In the genomic region with DNA sequence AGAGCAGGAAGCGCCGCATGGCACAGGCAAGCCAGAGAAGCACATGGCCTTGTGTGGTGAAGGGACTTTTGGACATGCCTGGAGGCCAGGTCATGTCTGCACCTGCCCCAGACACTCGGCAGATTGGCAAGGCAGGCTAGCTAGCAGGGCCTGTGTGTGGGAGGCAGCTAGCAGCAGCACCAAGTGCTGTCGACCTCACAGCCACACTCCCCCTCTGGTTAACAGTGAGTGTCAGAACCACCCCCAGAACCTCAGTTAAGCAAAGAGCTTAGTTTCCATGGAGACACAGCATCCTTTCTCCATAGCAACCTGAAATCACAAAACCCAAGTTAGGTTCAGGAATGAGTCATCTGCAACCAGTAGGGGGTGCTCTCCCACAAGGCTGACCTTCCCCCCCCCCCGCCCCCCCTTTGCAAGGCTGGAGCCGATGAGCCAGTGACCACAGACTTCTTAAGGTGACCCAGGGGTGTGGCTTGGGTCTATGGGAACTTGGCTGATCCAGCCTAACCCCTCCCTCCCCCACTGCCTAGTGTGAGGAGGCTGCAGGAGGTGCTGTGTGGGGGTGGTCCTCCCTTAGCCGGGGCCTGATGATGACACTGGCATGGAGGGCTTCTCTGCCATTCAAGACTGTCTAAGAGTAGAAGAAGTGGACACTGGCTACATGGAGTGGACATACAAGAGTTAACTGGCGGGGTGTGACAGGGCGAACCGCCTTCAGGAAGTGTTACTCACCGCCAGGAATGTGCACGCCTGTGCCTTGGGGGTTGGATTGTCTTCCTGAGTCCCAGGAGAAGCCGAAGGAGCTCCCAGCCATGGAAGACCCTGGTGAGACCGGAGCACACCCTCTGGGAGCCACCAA, we compare ENCODE assay signal across 8 mouse cellular contexts. TPM values are rescaled to one million over a fixed set of nuclear protein-coding genes. Genes with fewer than 3 reads are reported as not detected.
A peak's percentile ranks its signal among the peaks of the same experiment; 100 is the strongest.
DNase-seq lines count a peak whose midpoint lies in the region; ATAC-seq and TF ChIP-seq lines count a peak whose summit lies in the region.
"Had no signal": no experiment of that assay in that cellular context is flagged by ENCODE, and none has a peak within 500 bp of the region (broad histone marks: within the 10 kb centered on the region; RNA-seq: fewer than 3 reads in every experiment).

A gene (plus strand): TSS at position 435 of the 859 bp plus-strand sequence.

- no peak within 1 kb of the TSS for H3K27ac ChIP-seq in forebrain, embryonic 14.5 days (ENCODE audit: low read depth, low read length)
- no peak within 1 kb of the TSS for H3K27ac ChIP-seq in hindbrain, embryonic 15.5 days (replicated peaks)
- peak within 1 kb of the TSS; percentile 65 for H3K27ac ChIP-seq in stomach, postnatal 0 days (replicated peaks)

- 17% methylated on average over 14 of the region's 14 CpGs for WGBS in forebrain, embryonic 14.5 days
- WGBS in hindbrain, embryonic 15.5 days, result 21% methylated on average over 14 of the region's 14 CpGs
- WGBS in stomach, postnatal 0 days, result 18% methylated on average over 14 of the region's 14 CpGs

- peak; percentile 56 for ATAC-seq in CD4-positive, CD25-positive, alpha-beta regulatory T cell, adult 4 months
- ATAC-seq in forebrain, embryonic 14.5 days, result peak; percentile 33; the same call in 1 of the 2 replicates
- peak; percentile 46; the same call in 1 of the 2 replicates for ATAC-seq in hindbrain, embryonic 15.5 days (ENCODE audit: low FRiP score, low read depth)
- ATAC-seq in stomach, postnatal 0 days (ENCODE audit: low FRiP score, low TSS enrichment), result peak; percentile 78

- peak within 1 kb of the TSS; percentile 8; the same call in 1 of the 2 replicates for H3K9ac ChIP-seq in forebrain, embryonic 14.5 days (ENCODE audit: low read length)
- H3K9ac ChIP-seq in hindbrain, embryonic 15.5 days, result no peak within 1 kb of the TSS
- H3K9ac ChIP-seq in stomach, postnatal 0 days (ENCODE audit: low read length), result peak within 1 kb of the TSS; percentile 49

- peak; percentile 88 for DNase-seq in ZHBTc4 (ENCODE audit: low read depth, low spot score)
- DNase-seq in forebrain, embryonic 14.5 days (ENCODE audit: low spot score), result peak; percentile 70
- DNase-seq in left cerebral cortex, adult 18-20 months (ENCODE audit: low spot score in 2 of 2), result peak; percentile 69 to 84
- DNase-seq in lung, postnatal 4 days, result peak; percentile 68 to 78
- peak; percentile 85 for DNase-seq in stomach, postnatal 0 days (ENCODE audit: low spot score)

- H3K4me1 ChIP-seq in forebrain, embryonic 14.5 days (ENCODE audit: control insufficient read depth, insufficient read depth, low read length), result no peaks in the 10 kb centered on the region
- peaks cover 8% of the 10 kb centered on the region for H3K4me1 ChIP-seq in hindbrain, embryonic 15.5 days (replicated peaks)
- H3K4me1 ChIP-seq in stomach, postnatal 0 days (replicated peaks; ENCODE audit: control insufficient read depth, insufficient read depth), result no peaks in the 10 kb centered on the region; the same call in 1 of the 2 replicates

- H3K27me3 ChIP-seq in forebrain, embryonic 14.5 days (replicated peaks; ENCODE audit: control insufficient read depth, insufficient read depth, low read length), result peaks cover 33% of the 10 kb centered on the region
- peaks cover 38% of the 10 kb centered on the region for H3K27me3 ChIP-seq in hindbrain, embryonic 15.5 days
- H3K27me3 ChIP-seq in stomach, postnatal 0 days (ENCODE audit: control insufficient read depth, insufficient read depth, low read length), result no peaks in the 10 kb centered on the region

- peaks cover 35% of the 10 kb centered on the region for H3K36me3 ChIP-seq in forebrain, embryonic 14.5 days (ENCODE audit: control insufficient read depth, insufficient read depth, low read length)
- peaks cover 27% of the 10 kb centered on the region for H3K36me3 ChIP-seq in hindbrain, embryonic 15.5 days
- peaks cover 6% of the 10 kb centered on the region for H3K36me3 ChIP-seq in stomach, postnatal 0 days (ENCODE audit: control insufficient read depth, insufficient read depth, low read length)

- no peak within 1 kb of the TSS for H3K4me2 ChIP-seq in forebrain, embryonic 14.5 days (ENCODE audit: low read length)
- H3K4me2 ChIP-seq in hindbrain, embryonic 15.5 days, result peak within 1 kb of the TSS; percentile 16
- peak within 1 kb of the TSS; percentile 63 for H3K4me2 ChIP-seq in stomach, postnatal 0 days (replicated peaks; ENCODE audit: low read depth)

- H3K4me3 ChIP-seq in forebrain, embryonic 14.5 days (ENCODE audit: low read depth, low read length), result no peak within 1 kb of the TSS
- H3K4me3 ChIP-seq in hindbrain, embryonic 15.5 days, result 0 out of 2 replicates have a peak within 1 kb of the TSS, but pooled peaks have one; percentile 3
- H3K4me3 ChIP-seq in stomach, postnatal 0 days (ENCODE audit: low read depth, low read length), result peak within 1 kb of the TSS; percentile 35

- no peaks in the 10 kb centered on the region for H3K9me3 ChIP-seq in forebrain, embryonic 14.5 days (replicated peaks; ENCODE audit: control insufficient read depth, low read length)
- H3K9me3 ChIP-seq in hindbrain, embryonic 15.5 days, result no peaks in the 10 kb centered on the region
- no peaks in the 10 kb centered on the region for H3K9me3 ChIP-seq in stomach, postnatal 0 days (ENCODE audit: control insufficient read depth, low read length)

- no peak for TF ChIP-seq EP300 in stomach, postnatal 0 days (optimal IDR thresholded peaks at IDR 0.05)

- TF ChIP-seq CTCF in stomach, postnatal 0 days (IDR thresholded peaks at IDR 0.05; ENCODE audit: low read depth), result peak; percentile 74

RNA-seq across cellular contexts. Expression of the gene that starts here (rescaled TPM):
- polyA plus RNA-seq in CD4-positive, CD25-positive, alpha-beta regulatory T cell, adult 4 months (2017; shearing (Covaris generic)), result under 1 TPM; 0.14 to 0.17 TPM
- 1.3 and 1.4 TPM in 2 replicates for polyA plus RNA-seq in forebrain, embryonic 14.5 days (2014; fragmentation: Nextera tagmentation; extraction: Ambion mirVana)
- polyA plus RNA-seq in hindbrain, embryonic 15.5 days (2015; fragmentation: Nextera tagmentation; extraction: Ambion mirVana), result 0.79 and 1.1 TPM in 2 replicates
- total RNA-seq in left cerebral cortex, adult 18-20 months (2021), result 10 to 100 TPM; 75.4 to 75.5 TPM
- polyA plus RNA-seq in stomach, postnatal 0 days (2015; fragmentation: Nextera tagmentation; extraction: Ambion mirVana), result 2.6 TPM in 2 replicates
- total RNA-seq: hematopoietic stem cell, adult 5-6 weeks had no signal

Comparison
In these comparisons a context has a peak if more than half of its experiments do, and no peak if none do; other contexts are left out.
1. Peak in ATAC-seq in CD4-positive, CD25-positive, alpha-beta regulatory T cell, adult 4 months; RNA of the gene not detected or under 1 TPM.